Mouse (Mus musculus) forebrain, embryonic 10.5 days (tissue): ENCODE data around the gene Ctla4. TPM values are rescaled to one million over a fixed set of nuclear protein-coding genes. Genes with fewer than 3 reads are reported as not detected.

Experiments used
- DNase-seq: peaks from one replicate; pipeline ENCODE4 v3.0.0-alpha.2; 2017; ENCODE audit warnings: low spot score; ENCODE audit errors: extremely low spot score
- H3K27ac ChIP-seq: fragments of 300-500 bp; sonication (generic); 2 replicates; pipeline ENCODE4 v1.5.1; 2016; ENCODE audit warnings: mild to moderate bottlenecking
- H3K27me3 ChIP-seq: fragments of 300-500 bp; sonication (generic); 2 replicates; pipeline ENCODE4 v1.6.1; 2016; ENCODE audit warnings: mild to moderate bottlenecking; ENCODE audit not compliant: poor library complexity, severe bottlenecking
- H3K36me3 ChIP-seq: fragments of 300-500 bp; sonication (generic); replicated peaks from 2 replicates; pipeline ENCODE4 v1.6.1; 2016; ENCODE audit warnings: mild to moderate bottlenecking, moderate library complexity
- H3K4me1 ChIP-seq: fragments of 300-500 bp; sonication (generic); 2 replicates; pipeline ENCODE4 v1.6.1; 2016
- H3K4me3 ChIP-seq: fragments of 300-500 bp; sonication (generic); 2 replicates; pipeline ENCODE4 v1.5.1; 2016; ENCODE audit warnings: mild to moderate bottlenecking, moderate library complexity
- H3K9me3 ChIP-seq: fragments of 300-500 bp; sonication (generic); 2 replicates; pipeline ENCODE4 v1.6.1; 2016; ENCODE audit warnings: mild to moderate bottlenecking, moderate library complexity
- WGBS: fragments of 180-500 bp; shearing (Covaris S2); methylation state at CpG from one replicate; pipeline ENCODE4 v1.1.7; 2016; 5-methylcytosine and 5-hydroxymethylcytosine counted together
- polyA plus RNA-seq: library from polyadenylated mRNA; unstranded; fragments of >200 nt; fragmentation: Nextera tagmentation; extraction: Ambion mirVana; gene quantifications from 2 replicates; pipeline ENCODE4 v1.2.1, GENCODE M21; 2016

The Ctla4 gene
- polyA plus RNA-seq, 1 experiment from 2014 or later, result not detected

DNA sequence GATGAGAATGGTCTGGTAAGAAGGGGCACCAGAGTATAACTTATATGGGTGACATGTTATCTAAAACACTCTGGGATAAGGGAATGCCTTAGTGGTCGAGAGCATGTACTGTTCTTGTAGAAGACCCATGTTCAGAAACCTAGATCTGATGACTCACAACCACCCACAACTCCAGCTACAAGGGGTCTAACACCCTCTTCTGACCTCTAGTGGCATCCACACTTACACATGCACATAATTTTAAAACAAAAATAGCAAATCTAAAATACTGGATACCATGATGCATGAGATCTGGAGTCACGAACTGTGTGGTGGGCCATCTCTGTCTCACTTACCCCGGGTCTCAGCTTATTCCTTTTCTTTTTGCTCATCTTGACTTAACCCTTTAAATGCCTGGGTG, 53.2 kb downstream of the Ctla4 start:
- no peaks in the 10 kb centered on the region for H3K9me3 ChIP-seq
- DNase-seq, result no peak
- peaks cover 19% of the 10 kb centered on the region; the same call in 1 of the 2 replicates for H3K4me1 ChIP-seq
- no peaks in the 10 kb centered on the region for H3K36me3 ChIP-seq
- no peak overlapping the region for H3K4me3 ChIP-seq
- WGBS, result 84% methylated on average over 3 of the region's 3 CpGs
- no peaks in the 10 kb centered on the region for H3K27me3 ChIP-seq
- H3K27ac ChIP-seq, result no peak overlapping the region

DNA sequence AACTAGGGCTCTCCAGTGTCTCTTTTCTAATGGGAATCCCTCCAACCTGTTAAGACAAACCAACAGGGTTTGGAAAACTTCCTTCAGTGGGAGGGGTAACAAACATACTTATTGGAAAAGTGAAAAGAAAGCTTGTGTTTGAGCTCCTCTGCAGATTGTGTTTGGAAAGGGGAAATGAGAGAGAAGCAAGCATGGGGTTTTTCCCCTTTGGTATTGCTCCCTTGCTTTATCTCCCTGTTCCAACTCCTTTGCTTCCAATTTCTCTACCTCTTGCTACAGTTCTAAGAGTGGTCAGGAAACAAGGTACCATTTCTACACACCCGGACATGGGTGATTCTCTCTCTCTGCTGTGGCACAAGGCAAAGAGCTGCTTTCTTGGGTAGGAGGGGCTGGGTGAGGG, 53.8 kb downstream of the Ctla4 start:
- H3K36me3 ChIP-seq, result no peaks in the 10 kb centered on the region
- WGBS, result 92% methylated on average over 1 of the region's 1 CpGs
- no peaks in the 10 kb centered on the region for H3K9me3 ChIP-seq
- no peak overlapping the region for H3K27ac ChIP-seq
- no peak overlapping the region for H3K4me3 ChIP-seq
- no peaks in the 10 kb centered on the region for H3K27me3 ChIP-seq
- peaks cover 15% of the 10 kb centered on the region; the same call in 1 of the 2 replicates for H3K4me1 ChIP-seq
- DNase-seq, result no peak

- no peak for DNase-seq
- Histone ChIP-seq H3K27ac (no peak overlapping the region), H3K4me3 (no peak overlapping the region), H3K4me1 (peaks cover 8% of the 10 kb centered on the region; the same call in 1 of the 2 replicates), H3K36me3 (no peaks in the 10 kb centered on the region), H3K9me3 (no peaks in the 10 kb centered on the region), H3K27me3 (no peaks in the 10 kb centered on the region)
- WGBS, result 93% methylated on average over 5 of the region's 5 CpGs
Measured at GRCm38 (mm10) chr1:60941056-60942048, 54.6 kb downstream of the Ctla4 start.

DNA sequence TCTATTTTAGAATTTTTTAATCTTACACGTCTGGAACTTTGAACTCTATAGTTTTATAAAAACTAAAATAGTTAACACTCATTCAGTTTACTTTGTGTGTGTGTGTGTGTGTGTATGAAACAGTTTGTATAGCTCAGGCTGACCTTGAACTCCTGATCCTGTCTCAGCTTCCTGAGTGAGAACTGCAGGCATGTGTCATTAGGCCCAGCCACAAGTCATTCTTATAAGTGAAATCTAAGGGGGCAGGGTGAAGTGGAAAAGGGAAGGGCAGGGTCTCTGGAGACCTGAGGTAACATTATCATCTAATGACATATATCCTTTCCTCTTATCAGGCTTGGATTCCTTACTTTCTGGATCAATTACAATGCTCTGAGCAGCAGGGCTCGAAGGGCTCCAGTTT, 56.1 kb downstream of the Ctla4 start:
- 88% methylated on average over 2 of the region's 2 CpGs for WGBS
- DNase-seq, result no peak
- Histone ChIP-seq H3K36me3 (no peaks in the 10 kb centered on the region), H3K9me3 (no peaks in the 10 kb centered on the region), H3K27me3 (no peaks in the 10 kb centered on the region), H3K4me1 (peaks cover 7% of the 10 kb centered on the region; the same call in 1 of the 2 replicates), H3K27ac (no peak overlapping the region), H3K4me3 (no peak overlapping the region)

DNA sequence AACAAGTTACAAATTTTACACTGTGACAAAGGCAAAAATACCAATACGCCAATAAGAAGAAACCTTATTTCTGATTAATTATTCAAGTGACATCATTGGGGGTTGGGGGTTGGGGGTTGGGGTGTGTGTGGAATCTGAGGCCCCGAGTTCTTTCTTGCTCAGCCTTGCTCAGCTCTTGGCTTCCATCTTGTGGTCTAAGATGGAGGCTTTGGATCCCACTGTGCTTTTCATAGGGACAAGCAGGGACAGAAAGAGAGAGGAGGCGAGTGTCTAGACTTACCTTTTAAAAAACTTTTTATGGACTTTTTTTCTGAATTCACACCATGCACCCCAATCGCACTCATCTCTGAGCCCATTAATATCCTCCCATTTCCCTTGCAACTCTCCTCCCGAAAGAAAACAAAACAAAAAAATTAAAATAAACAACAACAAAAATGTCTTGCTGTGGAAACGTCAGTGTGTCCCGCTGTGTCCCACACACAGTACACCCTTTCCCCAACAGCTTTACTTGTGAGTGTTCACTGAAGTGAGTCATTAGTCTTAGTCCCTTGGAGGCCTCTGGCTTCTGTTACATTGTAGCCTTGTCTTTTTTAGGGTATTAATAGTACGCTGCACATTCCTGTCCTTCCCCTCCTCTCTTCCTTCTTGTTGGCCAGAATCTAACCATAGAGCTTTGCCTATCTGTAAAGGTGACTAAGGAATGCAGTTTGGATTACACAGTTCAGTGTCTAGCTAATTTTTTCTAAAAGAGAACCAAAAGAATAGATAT, 59.0 kb downstream of the Ctla4 start:
- Histone ChIP-seq H3K4me3 (no peak overlapping the region), H3K27ac (no peak overlapping the region), H3K36me3 (no peaks in the 10 kb centered on the region), H3K4me1 (peaks cover 7% of the 10 kb centered on the region; the same call in 1 of the 2 replicates), H3K9me3 (no peaks in the 10 kb centered on the region), H3K27me3 (no peaks in the 10 kb centered on the region)
- 87% methylated on average over 8 of the region's 8 CpGs for WGBS
- no peak for DNase-seq

- H3K36me3 ChIP-seq, result no peaks in the 10 kb centered on the region
- H3K27ac ChIP-seq, result no peak overlapping the region
- H3K4me3 ChIP-seq, result no peak overlapping the region
- peaks cover 7% of the 10 kb centered on the region; the same call in 1 of the 2 replicates for H3K4me1 ChIP-seq
- WGBS, result 91% methylated on average over 6 of the region's 6 CpGs
- H3K27me3 ChIP-seq, result no peaks in the 10 kb centered on the region
- no peak for DNase-seq
- no peaks in the 10 kb centered on the region for H3K9me3 ChIP-seq
Measured at GRCm38 (mm10) chr1:60948112-60948511, 61.3 kb downstream of the Ctla4 start.

DNA sequence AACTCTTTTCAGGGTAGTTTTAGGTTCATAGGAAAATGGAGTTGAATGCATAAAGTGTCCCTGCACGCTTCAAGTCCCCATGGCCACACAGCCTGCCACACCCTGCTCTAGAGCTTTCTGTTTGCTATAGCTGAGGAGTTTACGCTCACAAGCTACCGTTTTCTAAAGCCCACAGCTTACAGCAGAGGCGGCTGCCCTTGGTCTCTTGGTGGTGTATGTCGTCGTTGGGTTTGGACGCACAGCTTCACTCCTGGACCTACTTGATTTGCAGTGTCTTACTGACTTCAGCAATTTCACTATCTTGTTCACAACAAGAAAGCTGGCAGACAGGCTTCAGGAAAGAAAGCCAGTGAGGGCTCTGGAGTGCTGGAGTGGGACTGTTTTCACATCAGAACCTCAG, 66.2 kb downstream of the Ctla4 start:
- Histone ChIP-seq H3K27ac (no peak overlapping the region), H3K4me1 (no peaks in the 10 kb centered on the region), H3K9me3 (no peaks in the 10 kb centered on the region), H3K4me3 (no peak overlapping the region), H3K36me3 (no peaks in the 10 kb centered on the region), H3K27me3 (no peaks in the 10 kb centered on the region)
- DNase-seq, result no peak
- WGBS, result 86% methylated on average over 7 of the region's 7 CpGs

DNA sequence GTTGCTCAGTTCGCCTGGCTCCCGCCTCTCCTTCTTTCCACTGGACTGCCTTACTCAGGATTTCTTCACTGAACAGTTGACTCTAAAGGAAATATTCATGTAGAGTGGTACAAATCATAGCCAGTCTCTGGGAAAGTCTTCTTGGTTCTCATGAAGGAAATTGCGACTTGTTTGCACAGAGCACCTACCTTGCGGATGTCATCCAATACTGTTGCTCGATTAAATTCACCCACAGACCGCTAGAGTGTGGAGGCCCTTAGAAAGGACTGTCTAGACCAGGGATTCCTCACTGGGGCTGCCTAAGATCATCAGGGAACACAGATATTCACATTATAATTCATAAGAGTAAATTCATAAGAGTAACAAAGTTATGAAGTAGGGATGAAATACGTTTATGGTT, 66.9 kb downstream of the Ctla4 start:
- Histone ChIP-seq H3K27me3 (no peaks in the 10 kb centered on the region), H3K9me3 (no peaks in the 10 kb centered on the region), H3K36me3 (no peaks in the 10 kb centered on the region), H3K4me3 (no peak overlapping the region), H3K27ac (no peak overlapping the region), H3K4me1 (no peaks in the 10 kb centered on the region)
- DNase-seq, result no peak
- WGBS, result 94% methylated on average over 7 of the region's 7 CpGs

GRCm38 (mm10) chr1:60954759-60955158, 68.0 kb downstream of the Ctla4 start:
- H3K9me3 ChIP-seq, result no peaks in the 10 kb centered on the region
- DNase-seq, result no peak
- WGBS, result 66% methylated on average over 2 of the region's 2 CpGs
- no peak overlapping the region for H3K27ac ChIP-seq
- no peaks in the 10 kb centered on the region for H3K27me3 ChIP-seq
- no peaks in the 10 kb centered on the region for H3K4me1 ChIP-seq
- H3K4me3 ChIP-seq, result no peak overlapping the region
- no peaks in the 10 kb centered on the region for H3K36me3 ChIP-seq

- WGBS, result 97% methylated on average over 3 of the region's 3 CpGs
Measured at GRCm38 (mm10) chr1:60955186-60955585, 68.4 kb downstream of the Ctla4 start.

GRCm38 (mm10) chr1:60956196-60956595, 69.4 kb downstream of the Ctla4 start:
- Histone ChIP-seq H3K27ac (no peak overlapping the region), H3K36me3 (no peaks in the 10 kb centered on the region), H3K9me3 (no peaks in the 10 kb centered on the region), H3K4me1 (no peaks in the 10 kb centered on the region), H3K4me3 (no peak overlapping the region), H3K27me3 (no peaks in the 10 kb centered on the region)
- no peak for DNase-seq
- 92% methylated on average over 6 of the region's 6 CpGs for WGBS

More at GRCm38 (mm10) chr1:60955186-60955585, 68.4 kb downstream of the Ctla4 start:
- DNase-seq, result no peak
- Histone ChIP-seq H3K27ac (no peak overlapping the region), H3K4me3 (no peak overlapping the region), H3K27me3 (no peaks in the 10 kb centered on the region), H3K9me3 (no peaks in the 10 kb centered on the region), H3K4me1 (no peaks in the 10 kb centered on the region), H3K36me3 (no peaks in the 10 kb centered on the region)

DNA sequence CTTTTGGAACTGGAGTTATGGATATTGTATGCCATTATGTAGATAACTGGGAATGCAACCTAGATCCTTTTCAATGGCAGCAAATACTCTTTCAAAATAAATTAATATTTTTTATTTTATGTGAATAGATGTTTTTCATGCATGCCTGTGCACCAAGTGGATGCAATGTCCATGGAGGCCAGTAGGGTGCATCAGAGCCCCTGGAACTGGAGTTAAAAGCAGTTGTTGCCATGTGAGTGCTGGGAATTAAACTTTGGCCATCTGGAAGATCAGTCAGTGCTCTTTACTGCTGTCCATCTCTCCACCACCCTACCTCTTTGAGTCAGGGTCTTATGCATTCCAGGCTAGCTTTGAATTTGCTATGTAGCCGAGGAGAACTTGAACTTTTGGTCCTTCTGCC, 71.5 kb downstream of the Ctla4 start:
- Histone ChIP-seq H3K27ac (no peak overlapping the region), H3K4me1 (no peaks in the 10 kb centered on the region), H3K9me3 (no peaks in the 10 kb centered on the region), H3K4me3 (no peak overlapping the region), H3K27me3 (no peaks in the 10 kb centered on the region), H3K36me3 (no peaks in the 10 kb centered on the region)
- 85% methylated on average over 1 of the region's 1 CpGs for WGBS
- DNase-seq, result no peak

- Histone ChIP-seq H3K27me3 (no peaks in the 10 kb centered on the region), H3K4me1 (no peaks in the 10 kb centered on the region), H3K36me3 (no peaks in the 10 kb centered on the region), H3K4me3 (no peak overlapping the region), H3K9me3 (no peaks in the 10 kb centered on the region), H3K27ac (no peak overlapping the region)
- no peak for DNase-seq
- 91% methylated on average over 4 of the region's 4 CpGs for WGBS
Measured at GRCm38 (mm10) chr1:60959246-60959645, 72.4 kb downstream of the Ctla4 start.
